Mouse (Mus musculus): ENCODE measurements at regions not wholly inside any gene's neighbourhood (a gene's known extent, or its start where the extent isn't known, plus 50 kb on each side); places are given as distances from the start of the nearest gene placed in this dataset.

DNA sequence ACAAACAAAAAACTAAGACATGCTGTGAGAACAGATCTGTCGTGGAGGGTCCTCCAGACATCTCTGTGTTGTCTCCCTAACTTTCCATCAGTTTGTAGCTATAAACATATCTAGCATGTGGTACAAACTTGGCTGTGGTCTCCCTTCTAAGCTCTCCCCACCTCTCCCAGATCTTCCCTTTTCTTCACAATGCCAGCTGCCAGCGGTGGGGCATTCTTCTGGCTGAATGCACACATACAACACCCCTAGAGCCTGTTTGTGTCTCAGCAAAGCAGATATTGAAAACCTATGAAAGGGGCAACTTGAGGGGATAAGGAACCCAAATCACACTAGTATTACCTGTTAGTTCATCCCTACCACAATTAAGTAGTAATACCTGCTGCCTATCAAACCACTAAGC is 124.1 kb downstream of the Sem1 start:
- no peak for TF ChIP-seq CTCF (IDR thresholded peaks at IDR 0.05; ENCODE audit: borderline replicate concordance, insufficient read depth, low read length)
- no peak for TF ChIP-seq POLR2A (IDR thresholded peaks at IDR 0.05; ENCODE audit: low read depth, low read length)
